Mouse (Mus musculus) stomach, postnatal 0 days (tissue): ENCODE results near the gene Myh4.

ENCODE experiments used
- CTCF ChIP-seq: IDR thresholded peaks from 2 replicates; pipeline ENCODE4 v1.5.1; 2016; ENCODE audit warnings: antibody characterized with exemption, low read depth, mild to moderate bottlenecking, moderate library complexity
- EP300 ChIP-seq: optimal IDR thresholded peaks from 2 replicates; pipeline ENCODE3; 2016; ENCODE audit warnings: antibody characterized with exemption

GRCm38 (mm10) chr11:67229166-67229565 is 8.7 kb upstream of the Myh4 start:
- TF ChIP-seq CTCF (no peak), EP300 (no peak)
